Mouse (Mus musculus): ENCODE data around the gene Gm13212.
"Not testable (repeated sequence)": the region's sequence is repeated elsewhere in the genome, so short reads cannot be mapped to it uniquely, and the experiment has no call there.

The Gm13212 gene

DNA sequence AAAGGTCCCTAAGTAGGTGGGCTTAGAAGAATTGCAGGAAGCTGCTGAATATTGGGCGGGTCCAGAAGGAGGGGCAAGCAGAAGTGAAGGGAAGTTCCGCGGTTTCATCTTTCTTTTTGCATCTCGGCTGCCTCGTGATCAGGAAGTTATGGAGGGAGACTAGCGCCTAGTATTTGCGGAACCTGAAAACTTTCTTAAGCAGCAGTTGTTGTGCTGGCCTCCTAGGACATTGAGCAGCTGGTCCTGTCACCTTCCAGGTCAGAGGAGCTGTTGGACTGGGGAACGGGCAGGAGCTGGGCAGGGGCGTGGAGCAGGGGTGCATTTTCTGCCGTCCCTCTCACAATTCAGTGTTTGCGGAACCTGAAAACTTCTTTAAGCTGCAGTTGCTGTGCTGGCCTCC is at the start of gene Gm13212:
Gm13212 (plus strand) TSS at position 89 of the 400 bp plus-strand sequence.
- not testable (repeated sequence) for DNase-seq

DNA sequence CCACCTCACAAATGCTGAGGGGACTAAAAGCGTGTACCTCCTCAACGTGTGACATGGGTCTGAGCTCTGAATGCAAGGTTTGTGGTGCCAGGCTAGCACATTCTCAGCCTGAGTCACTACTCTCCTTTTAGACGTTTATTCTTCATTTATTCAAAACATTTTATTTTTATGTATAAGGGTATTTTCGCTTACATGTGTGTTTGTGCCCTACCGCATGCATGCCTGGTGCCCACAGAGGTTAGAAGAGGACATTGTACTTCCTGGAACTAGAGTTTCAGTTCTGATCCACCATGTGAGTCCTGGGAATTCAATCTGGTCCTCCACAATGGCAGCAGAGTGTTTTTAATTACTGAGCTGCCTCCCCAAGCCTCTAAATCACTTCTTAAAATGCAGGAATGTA is 41.1 kb upstream of the Gm13212 start:
- DNase-seq: not testable (repeated sequence)

DNA sequence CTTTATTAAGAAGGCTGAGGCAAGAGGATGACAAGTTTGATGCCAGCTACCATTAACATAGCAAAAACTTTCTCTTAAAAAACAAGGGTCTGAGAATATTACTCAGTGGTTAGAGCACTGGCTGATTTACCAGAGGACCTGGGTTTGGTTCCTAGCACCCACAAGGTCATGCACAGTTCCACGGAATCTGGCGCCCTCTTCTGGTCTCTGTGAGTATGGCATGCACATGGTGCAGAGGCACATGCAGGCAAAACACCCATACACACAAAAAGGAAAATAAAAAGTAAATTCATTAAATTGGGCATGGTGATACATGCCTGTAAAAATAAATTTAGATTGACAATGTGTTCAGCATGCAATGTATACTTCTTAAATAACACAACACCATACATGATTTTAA is 39.9 kb upstream of the Gm13212 start:
- DNase-seq: not testable (repeated sequence)

DNA sequence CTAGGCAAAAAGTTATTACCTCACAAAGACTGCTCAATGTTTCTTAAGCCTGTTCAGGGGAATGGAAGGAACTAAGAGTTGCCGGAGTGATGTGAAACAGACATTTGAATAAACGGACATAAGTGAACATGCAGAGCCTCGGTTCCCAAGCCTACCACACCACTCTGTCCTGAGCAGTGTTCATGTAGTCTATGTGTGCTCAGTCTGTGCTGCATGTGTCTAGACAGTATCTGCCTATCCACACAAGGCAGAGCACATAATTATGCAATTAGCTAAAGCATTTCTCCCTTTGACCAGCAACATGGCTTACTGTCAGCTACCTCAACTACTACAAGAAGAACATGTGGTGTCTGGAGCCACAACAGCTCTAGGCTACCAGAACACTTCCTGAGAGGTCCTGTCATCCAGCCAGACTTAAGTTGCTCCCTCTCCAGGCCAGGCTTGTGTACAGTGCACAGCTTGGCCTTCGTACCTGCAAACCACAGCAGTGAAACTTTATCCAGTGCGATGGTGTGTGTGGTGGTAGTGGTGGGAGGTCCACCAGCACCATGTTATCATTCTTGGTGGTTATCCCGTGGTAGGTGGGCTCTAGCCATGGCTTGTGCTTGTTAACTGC is 39.1 kb upstream of the Gm13212 start:
- DNase-seq: not testable (repeated sequence)

DNA sequence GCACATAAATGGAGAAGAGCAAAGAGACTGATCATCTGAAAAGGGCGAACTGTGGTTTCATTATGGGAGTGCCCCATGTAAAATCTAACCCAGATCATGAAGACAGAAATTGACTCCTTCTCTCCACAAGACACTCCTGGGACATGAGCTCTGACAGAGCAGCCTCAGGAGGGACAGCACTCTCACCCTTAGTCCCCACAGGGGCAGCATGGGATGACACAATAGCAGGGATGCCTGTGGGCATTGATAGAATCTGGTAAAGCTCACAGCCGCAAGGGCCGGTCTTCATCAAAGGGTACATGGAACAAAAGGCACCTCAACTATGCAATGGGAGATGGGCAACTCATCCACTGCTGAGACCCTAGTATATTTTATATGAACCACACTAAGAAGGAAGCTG is 38.5 kb upstream of the Gm13212 start:
- DNase-seq: not testable (repeated sequence)

DNA sequence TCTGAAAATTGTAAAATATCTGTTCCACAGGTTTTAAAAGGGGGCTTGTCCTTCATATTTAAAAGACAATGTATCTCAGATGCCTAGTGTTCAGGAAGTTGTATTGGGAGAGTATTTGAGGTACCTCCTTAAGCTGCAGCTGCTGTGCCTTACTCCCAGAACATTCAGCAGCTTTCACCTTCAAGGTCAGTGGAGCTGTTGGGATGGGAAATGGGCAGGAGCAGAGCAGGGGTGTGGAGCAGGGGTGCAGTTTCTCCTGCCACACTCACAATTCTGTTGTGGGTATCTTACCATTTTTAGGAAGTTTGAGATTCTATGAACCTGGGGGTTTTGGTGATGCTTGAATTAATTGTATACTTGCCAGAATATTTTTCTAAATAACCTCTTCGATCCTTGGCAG is 28.3 kb upstream of the Gm13212 start:
- no peak for DNase-seq

DNA sequence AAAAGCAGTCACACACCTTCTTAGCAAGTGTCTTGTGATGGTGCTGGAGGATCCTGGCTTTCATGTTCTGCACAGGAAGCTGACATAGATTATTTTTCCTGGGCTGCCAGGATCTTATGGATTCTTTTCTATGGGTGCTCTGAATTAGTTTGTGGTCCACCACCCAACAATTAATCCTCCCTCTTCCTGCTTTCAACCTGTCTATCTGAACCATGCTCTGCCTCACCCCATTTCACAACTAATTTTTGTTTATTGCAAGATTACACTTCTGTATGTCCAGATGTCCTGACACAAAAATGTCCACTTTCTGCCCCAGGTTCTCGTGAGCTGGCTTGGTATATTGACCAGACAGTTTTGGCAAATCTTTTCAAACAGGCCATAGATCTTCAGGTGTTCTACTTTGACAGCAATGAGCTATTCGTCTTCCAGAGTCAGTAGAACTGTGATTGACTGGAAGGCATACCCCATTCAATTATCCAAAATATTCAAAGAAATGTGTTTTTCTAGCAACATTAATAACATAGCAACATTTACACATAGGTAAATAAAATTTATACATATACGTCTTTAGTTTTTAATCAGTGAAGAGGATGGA is 25.4 kb upstream of the Gm13212 start:
- DNase-seq: no peak

DNA sequence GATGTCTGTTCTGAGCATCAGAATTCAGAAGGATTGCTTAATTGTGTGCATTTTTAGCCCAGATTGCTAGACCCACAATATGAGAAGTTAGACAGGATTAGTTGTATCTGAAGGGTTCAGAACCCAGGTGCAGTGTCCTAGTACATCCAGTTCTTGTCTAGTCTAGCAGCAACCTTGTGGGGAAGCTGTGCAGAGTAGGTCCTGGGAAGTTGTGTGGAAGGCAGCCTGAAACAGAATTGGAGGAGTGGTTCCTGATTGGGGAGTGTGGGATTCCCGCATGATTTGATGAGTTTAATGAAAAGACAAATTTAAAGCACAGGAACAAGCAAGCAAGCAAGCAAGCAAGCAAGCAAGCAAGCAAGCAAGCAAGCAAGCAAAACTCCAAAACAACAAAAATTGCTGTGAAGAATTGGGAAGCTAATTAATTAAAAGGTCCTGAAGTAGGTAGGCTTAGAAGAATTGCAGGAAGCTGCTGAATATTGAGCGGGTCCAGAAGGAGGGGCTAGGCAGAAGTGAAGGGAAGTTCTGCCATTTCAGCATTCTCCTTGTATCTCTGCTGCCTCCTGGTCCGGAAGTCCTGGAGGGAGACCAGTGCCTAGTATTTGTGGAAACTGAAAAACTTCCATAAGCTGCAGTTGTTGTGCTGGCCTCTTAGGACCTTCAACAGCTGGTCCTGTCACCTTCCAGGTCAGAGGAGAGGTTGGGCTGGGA is 20.7 kb upstream of the Gm13212 start:
- DNase-seq: no peak

DNA sequence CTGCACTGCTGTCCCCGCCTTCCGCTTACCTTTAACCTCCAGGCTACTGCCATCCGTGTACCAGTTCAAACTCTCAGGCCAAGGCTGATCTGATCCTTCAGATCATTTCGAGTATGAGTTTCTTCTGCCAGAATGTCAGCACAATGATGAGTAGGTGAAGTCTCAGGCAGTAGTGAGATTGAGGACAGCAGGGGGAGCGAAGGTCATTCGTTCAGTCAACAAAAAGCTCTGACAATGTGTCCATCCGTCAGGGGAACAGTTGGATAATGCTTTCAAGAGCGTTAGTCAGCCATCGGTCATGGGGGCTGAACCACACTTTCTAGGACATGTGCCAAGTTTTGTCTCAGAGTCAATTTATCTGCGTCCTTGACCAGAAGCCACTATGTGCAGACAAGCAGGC is 14.5 kb upstream of the Gm13212 start:
- DNase-seq: not testable (repeated sequence)

DNA sequence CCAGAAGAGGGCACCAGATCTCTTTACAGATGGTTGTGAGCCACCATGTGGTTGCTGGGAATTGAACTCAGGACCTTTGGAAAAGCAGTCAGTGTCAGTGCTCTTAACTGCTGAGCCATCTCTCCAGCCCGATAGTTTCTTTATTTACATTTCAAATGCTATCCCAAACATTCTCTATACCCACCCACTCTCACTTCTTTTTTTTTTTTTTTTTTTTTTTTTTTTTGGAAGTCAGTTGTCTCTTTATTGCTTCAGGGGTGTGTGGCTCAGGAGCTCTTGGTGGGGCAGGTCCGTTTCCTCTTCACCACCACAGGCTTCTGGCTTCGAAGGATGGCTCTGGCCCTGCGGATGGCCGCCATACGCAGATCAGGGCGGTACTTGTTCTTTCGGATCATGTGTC is 8.3 kb upstream of the Gm13212 start:
- DNase-seq: not testable (repeated sequence)

DNA sequence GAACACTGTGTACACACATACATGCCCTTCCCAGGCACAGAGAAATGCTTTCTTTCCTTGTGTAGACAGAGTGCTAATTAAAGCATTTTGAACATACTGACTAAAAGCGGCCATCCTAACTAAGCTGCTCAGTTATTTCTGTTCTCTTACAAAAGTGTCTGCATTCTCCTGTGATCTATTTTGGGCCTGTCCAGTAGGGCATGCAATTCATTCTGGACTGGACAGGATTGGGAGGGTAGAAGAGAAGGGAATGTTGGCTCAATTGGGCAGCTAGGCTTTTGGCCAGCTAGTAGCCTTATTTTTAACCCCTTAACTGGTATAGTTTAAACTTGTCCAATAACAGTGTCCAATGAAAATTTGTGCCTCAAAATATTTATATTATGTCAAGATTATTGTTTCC is 4.6 kb upstream of the Gm13212 start:
- DNase-seq: not testable (repeated sequence)

DNA sequence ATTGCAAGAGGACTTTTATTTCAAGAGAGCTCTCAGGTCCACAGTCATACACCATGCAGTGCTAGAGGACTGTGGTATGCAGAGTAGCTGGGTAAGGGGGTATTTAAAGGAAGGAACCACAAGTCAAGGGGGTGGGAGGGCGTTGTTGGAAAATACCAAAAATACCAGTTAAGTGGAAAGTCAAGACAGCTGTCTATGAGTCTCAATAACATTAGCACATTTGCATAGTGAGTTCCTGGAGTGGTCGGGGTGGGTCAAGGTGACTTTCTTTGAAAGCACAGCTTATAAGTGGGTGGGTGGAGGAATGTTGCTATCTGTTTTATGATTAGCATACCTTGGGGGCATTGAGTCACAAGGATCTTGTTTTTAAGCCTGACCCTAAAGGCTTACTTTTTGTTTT is 1.1 kb downstream of the Gm13212 start:
- DNase-seq: not testable (repeated sequence)

DNA sequence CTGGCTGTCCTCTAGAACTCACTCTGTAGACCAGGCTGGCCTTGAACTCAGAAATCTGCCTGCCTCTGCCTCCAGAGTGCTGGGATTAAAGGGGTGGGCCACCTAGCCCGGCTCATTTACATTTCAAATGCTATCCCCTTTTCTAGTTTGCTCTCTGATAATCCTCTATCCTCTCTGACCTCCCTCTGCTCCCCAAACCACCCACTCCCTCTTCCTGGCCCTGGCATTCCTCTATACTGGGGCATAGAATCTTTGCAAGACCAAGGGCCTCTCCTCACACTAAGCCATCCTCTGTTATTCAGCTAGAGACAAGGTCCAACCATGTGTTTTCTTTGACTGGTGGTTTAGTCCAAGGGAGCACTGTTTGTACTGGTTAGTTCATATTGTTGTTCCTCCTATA is 9.2 kb downstream of the Gm13212 start:
- DNase-seq: not testable (repeated sequence)

DNA sequence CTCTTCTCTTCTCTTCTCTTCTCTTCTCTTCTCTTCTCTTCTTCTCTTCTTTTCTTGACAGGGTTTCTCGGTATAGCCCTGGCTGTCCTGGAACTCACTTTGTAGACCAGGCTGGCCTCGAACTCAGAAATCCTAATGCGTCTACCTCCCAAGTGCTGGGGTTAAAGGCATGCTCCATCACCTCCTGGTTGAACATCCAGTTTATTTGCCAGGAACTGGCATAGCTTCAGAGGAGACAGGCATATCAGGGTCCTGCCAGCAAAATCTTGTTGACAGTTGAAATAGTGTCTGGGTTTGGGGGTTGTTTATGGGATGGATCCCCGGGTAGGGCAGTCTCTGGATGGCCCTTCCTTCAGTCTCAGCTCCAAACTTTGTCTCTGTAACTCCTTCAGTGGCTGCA is 9.8 kb downstream of the Gm13212 start:
- not testable (repeated sequence) for DNase-seq

DNA sequence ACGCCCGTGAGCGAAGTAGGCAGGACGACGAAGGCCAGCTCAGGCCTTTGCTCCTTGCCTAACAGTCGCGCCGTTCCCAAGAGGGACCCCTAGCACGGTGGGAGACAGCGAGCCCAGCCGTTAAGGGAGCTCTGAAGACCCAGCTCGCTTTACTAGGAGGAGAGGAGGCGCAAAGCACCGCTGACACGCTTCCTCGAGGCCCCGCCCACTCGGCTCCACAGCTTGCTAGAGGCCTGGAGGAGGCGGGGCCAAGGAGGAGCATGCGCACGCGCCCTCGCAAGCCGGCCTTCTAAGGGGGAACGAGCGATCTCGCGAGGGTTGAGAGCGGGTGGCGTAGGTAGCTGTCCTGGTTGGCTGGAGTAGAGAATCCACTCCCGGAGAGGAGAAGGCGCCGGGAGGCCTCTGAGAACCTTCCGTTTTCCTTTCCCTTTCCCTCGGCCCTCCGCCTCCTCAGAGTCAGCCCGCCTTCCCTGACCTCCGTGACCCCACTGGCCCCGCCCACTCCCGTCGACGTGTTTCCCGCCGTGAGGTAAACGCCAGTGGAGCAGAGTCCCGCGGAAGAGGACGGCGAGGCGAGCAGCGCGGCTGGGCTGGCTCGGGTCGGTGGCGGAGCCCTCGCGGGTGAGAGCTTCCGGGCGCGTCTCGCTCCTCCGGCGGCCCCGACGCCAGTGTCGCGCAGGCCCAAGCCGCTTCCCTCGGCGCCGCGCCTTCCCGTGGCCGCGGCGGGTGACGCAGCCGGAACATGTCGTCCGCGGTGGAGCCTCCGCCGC is 55.6 kb downstream of the Gm13212 start:
- not testable (repeated sequence) for DNase-seq

DNA sequence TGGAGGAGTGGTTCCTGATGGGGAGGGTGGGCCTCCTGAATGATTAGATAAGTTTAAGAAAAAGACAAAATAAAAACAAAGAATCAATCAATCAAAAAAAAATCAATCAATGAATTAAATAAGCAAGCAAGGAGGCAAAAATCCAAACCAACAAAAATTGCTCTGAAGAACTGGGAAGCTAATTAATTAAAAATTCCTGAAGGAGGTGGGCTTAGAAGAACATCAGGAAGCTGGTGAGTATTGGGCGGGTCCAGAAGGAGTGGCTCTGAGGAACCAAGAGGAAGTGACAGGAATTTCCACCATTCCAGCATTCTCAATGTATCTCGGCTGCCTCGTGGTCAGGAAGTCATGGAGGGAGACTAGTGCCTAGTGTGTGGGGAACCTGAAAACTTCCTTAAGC is 85.4 kb downstream of the Gm13212 start, which contains the start of gene Zfp980:
Zfp980 (plus strand) TSS at position 301 of the 400 bp plus-strand sequence.
- not testable (repeated sequence) for DNase-seq

DNA sequence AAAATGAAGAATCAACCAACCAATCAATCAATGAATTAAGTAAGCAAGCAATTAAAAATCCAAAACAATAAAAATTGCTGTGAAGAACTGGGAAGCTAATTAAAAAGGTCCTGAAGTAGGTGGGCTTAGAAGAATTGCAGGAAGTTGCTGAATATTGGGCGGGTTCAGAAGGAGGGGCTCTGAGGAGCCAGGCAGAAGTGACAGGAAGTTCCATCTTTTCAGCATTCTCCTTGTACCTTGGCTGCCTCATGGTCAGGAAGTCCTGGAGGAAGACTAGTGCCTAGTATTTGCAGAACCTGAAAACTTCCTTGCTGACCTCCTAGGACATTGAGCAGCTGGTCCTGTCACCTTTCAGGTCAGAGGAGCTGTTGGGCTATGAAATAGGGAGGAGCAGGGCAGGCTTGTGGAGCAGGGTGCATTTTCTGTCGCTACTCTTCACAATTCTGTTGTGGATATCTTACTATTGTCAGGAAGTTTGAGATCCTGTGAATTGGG is 89.4 kb downstream of the Gm13212 start:
- not testable (repeated sequence) for DNase-seq
